Mouse (Mus musculus) subcutaneous adipose tissue, adult 2 months (tissue): ENCODE measurements around the gene Cyren. TPM values are rescaled to one million over a fixed set of nuclear protein-coding genes. Genes with fewer than 3 reads are reported as not detected.

ENCODE experiments used
- polyA plus RNA-seq: library from polyadenylated mRNA; depleted of rRNA; stranded (reverse); fragments of >200 nt; gene quantifications from 2 replicates; pipeline ENCODE4 v1.2.3, GENCODE M21; 2012; ENCODE audit warnings: low replicate concordance; rRNA removed

Cyren gene
- 10.2 and 10.6 TPM in 2 replicates for polyA plus RNA-seq

DNA sequence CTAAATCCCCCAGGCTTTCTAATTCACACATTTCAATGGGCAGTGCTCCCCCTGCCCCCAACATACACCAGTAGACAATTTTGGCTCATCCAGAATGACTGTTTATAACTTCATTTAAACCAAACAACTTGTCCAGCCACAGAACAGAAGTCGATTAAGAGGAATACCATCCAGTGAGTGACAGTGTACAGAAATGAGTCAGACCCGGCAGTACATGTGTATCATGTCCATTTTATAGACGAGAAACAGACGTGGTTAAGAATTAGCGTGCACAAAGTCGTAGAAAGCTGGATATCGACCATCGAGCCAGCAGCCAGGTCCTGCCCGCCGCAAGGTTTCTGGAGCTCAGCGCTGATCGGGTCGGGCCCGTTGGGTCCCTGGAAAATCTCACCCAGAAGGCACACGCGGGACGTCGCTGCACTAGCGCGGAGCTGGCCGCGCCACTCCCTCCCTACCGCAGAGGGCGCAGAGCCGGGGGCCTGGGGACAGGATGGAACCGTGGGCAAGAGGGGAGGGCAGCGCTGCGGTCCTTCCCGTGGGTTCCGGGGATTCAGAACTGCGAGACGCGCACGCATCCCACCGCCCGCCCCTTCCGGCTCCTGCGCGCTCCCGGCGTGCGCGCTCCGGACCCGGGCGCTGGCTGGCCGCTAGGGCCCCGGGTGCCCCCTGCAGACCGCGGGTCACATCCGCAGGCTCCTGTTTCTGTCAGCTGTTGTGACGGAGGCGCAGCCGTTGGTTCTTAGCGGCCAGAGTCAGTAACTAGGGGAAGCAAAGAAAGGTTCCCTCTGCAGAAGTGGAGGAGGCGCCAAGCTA lies at the start of gene Cyren:
Gene Cyren (minus strand): TSS at position 552 of the 813 bp plus-strand sequence.

DNA sequence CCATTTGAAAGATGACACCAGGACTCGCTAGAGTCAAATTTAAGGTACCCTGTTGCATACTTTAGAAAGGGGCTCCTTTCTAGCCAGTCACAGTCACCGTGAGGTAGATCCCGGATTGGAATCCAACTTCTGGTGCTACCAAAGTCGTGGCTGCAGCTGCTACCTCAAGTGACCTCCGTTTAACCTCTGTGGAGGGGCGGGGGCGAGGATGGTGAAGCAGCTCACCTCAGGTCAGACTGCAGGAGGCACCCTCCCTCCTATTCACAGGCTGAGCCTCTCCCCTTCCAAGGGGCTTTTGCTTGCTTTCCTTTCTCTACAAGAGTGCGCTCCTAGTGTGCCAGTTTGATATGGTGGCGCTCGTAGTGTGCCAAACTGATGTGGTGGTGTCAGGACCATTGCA lies 42.1 kb upstream of the Cyren start, which contains the start of gene Stra8:
Gene Stra8 (plus strand): TSS at position 208 of the 400 bp plus-strand sequence.

DNA sequence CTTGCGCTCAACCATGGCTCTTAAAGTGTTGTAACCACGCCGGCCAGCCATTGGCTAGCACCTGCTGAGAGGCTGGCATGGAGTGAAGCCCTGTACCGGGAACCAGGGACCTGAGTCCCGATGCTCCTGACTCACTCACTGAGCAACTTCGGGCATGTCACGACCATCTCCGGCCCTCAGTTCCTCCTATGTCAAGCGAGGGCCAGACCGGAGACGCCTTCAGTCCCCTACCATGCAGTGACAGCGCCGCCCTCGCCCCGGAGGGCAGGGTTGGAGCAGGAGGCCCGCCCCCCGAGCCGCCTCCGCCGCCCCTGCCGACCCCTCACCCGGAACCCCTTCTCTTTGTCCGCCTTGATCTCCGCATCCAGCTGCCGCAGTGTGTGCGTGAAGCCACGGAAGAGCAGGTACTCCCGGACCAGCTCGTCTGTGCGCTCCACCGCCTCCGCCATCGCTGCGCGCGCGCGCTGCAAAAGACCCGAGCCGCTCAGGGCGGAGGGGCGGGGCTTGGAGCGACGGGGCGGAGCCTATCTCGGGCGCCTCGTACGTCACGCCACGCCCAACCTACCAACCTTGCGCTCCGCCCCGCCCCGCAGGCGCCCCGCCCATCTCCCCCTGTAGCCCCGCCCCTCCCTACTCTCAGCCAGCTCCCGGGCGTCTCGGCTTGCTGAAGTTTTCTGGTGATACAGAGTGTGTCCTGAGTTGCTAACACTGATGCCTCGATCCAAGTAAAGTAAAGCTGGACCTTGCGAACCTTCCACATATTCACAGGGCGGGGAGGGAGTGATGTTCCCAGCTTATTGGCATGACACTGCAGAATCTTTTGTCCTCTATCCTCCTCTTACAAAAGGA lies 32.7 kb upstream of the Cyren start, which contains the start of gene Wdr91:
Gene Wdr91 (minus strand): TSS at position 506 of the 849 bp plus-strand sequence.

DNA sequence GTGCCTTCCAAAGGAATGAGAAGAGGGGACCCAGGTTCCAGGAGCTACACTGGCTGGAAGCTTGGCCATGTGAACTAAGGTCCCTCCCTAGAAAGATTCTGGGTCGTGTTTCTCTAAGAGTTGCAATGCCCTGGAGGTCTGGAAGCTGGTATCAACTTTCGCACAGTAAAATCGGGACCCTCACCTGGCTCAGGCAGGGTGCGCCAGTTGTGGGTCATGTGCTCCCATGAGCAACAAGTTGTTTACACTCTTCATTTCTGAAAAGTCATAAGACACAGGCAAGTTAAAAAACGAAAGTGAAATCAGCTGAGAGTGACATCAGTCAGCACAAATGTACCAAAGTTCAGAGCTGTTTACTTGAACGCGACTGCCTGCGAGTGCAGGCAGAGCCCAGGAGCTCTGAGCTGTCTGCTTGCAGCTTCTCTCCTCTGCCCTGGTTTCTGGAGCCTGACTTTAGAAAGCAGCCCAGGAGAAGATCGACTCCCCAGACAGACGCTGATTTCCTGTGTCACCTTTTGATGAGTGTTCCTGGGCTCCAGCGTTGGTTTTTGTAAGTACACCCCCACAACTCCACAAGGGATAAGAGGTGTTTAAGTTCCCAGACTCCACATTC lies 15.0 kb downstream of the Cyren start, which contains the start of gene Tmem140:
Gene Tmem140 (plus strand): TSS at position 356 of the 613 bp plus-strand sequence.

Other genes starting within 250 kb of the Cyren start
- 7.6 and 9.1 TPM in 2 replicates for gene Agbl3, start 97.6 kb downstream of the Cyren start, polyA plus RNA-seq
- 21.8 and 80.7 TPM in 2 replicates for gene Tmem140, start 14.9 kb downstream of the Cyren start, polyA plus RNA-seq
- 23.1 and 25.3 TPM in 2 replicates for gene Wdr91, start 32.8 kb upstream of the Cyren start, polyA plus RNA-seq
- not detected in 2 replicates for gene Stra8, start 42.1 kb upstream of the Cyren start, polyA plus RNA-seq
- gene Slc23a4, start 110.3 kb upstream of the Cyren start, polyA plus RNA-seq = 1.2 and 2.8 TPM in 2 replicates